Mouse (Mus musculus) midbrain, embryonic 14.5 days (tissue): ENCODE results near the gene Cux2. TPM values are rescaled to one million over a fixed set of nuclear protein-coding genes. Genes with fewer than 3 reads are reported as not detected.

Source experiments
- ATAC-seq: fragments of 200-750 bp; cut with Nextera tagmentation; 2 replicates; pipeline ENCODE4 v1.8.0; 2017; ENCODE audit warnings: moderate number of reproducible peaks, moderate library complexity; ENCODE audit not compliant: low FRiP score, low TSS enrichment
- DNase-seq: peaks from one replicate; pipeline ENCODE4 v3.0.0-alpha.2; 2015
- H3K27ac ChIP-seq: fragments of 300-500 bp; sonication (generic); replicated peaks from 2 replicates; pipeline ENCODE4 v1.5.1; 2014; ENCODE audit warnings: mild to moderate bottlenecking, low read depth, low read length, moderate library complexity
- H3K27me3 ChIP-seq: fragments of 300-500 bp; sonication (generic); 2 replicates; pipeline ENCODE4 v1.6.1; 2014; ENCODE audit warnings: low read length, control low read depth, mixed read lengths; ENCODE audit not compliant: control insufficient read depth, insufficient read depth
- H3K36me3 ChIP-seq: fragments of 300-500 bp; sonication (generic); 2 replicates; pipeline ENCODE4 v1.6.1; 2014; ENCODE audit warnings: low read length, control low read depth; ENCODE audit not compliant: control insufficient read depth, insufficient read depth
- H3K4me1 ChIP-seq: fragments of 300-500 bp; sonication (generic); 2 replicates; pipeline ENCODE4 v1.6.1; 2014; ENCODE audit warnings: mild to moderate bottlenecking, antibody characterized with exemption, low read length, control low read depth; ENCODE audit not compliant: control insufficient read depth, insufficient read depth
- H3K4me2 ChIP-seq: fragments of 300-500 bp; sonication (generic); 2 replicates; pipeline ENCODE4 v1.6.1; 2014; ENCODE audit warnings: mild to moderate bottlenecking, low read length, moderate library complexity
- H3K4me3 ChIP-seq: fragments of 300-500 bp; sonication (generic); replicated peaks from 2 replicates; pipeline ENCODE4 v1.5.1; 2014; ENCODE audit warnings: low read depth, low read length
- H3K9ac ChIP-seq: fragments of 300-500 bp; sonication (generic); replicated peaks from 2 replicates; pipeline ENCODE4 v1.6.1; 2014; ENCODE audit warnings: mild to moderate bottlenecking, low read length, moderate library complexity
- H3K9me3 ChIP-seq: fragments of 300-500 bp; sonication (generic); 2 replicates; pipeline ENCODE4 v1.6.1; 2016; ENCODE audit warnings: low read length, control low read depth, mixed read lengths; ENCODE audit not compliant: control insufficient read depth
- WGBS: fragments of 180-500 bp; shearing (Covaris S2); extraction: QIAGEN DNeasy Blood & Tissue Kit; methylation state at CpG from one replicate; pipeline ENCODE4 v1.1.7; 2014; 5-methylcytosine and 5-hydroxymethylcytosine counted together
- polyA plus RNA-seq: library from polyadenylated mRNA; unstranded; fragments of >200 nt; fragmentation: Nextera tagmentation; extraction: Ambion mirVana; gene quantifications from 2 replicates; pipeline ENCODE4 v1.2.1, GENCODE M21; 2014

Cux2 gene
- polyA plus RNA-seq, 1 experiment from 2014 or later, result 28.8 TPM

DNA sequence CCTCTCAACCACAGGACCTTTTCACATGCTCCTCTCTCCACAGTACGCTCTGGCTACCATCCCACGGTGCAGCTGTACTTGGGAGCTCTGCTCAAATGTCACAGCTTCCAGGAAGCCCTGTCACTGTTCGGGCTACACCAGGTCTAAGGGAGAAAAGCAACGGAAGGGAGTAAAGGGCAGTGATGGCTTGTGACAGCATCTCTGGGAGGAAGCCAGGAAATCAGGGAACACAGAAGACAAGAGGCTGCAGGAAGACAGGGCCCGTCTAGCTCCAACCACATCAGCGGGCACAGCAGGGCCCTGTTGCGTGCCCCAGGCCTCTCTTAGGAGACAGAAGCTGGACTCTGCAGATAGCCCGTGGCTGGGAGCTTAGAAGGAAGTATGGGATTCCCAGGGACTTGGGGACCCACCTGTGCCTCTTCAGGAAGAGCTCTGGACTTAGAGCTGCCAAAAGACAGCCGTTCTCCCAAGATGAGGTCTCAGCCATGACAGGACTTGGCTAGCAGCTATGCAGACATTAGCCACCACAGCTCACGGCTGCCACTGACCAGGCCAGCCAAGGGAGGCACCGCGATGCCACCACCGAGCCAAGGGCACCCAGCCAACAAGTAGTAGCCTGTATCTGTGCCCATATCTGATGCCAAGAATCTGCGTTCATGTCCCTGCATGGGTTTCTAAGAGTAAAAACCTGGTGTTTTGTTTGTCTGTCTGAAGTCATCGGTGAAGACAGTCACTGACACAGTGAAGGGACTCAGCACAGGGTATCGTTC lies 105.7 kb downstream of the Cux2 start:
- H3K4me1 ChIP-seq, result peaks cover 20% of the 10 kb centered on the region

DNA sequence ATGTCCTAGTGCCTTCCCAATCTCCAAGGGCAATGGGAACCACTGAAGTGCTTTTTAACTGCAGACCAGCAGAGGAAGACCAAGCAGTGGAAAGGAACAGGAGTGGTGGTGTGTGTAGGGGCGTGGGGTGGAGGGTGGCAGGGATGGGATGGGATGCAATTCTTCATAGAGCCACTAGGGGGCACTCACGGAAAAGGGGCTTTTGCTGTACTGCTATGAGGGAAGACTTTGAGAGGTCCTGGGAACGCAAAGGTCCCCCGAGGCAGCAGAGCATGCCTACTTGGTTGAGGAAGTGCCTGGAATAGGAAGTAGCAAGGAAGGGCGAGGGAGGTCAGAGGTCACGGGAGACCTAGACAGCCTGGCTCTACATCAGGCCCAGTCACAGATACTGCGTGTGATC lies 106.4 kb downstream of the Cux2 start:
- H3K36me3 ChIP-seq, result no peaks in the 10 kb centered on the region
- no peak overlapping the region for H3K4me3 ChIP-seq
- 63% methylated on average over 7 of the region's 7 CpGs for WGBS
- no peaks in the 10 kb centered on the region for H3K9me3 ChIP-seq
- DNase-seq, result no peak
- ATAC-seq, result no peak
- H3K4me1 ChIP-seq, result peaks cover 17% of the 10 kb centered on the region
- H3K27ac ChIP-seq, result no peak overlapping the region
- H3K4me2 ChIP-seq, result no peak overlapping the region
- H3K9ac ChIP-seq, result no peak overlapping the region
- H3K27me3 ChIP-seq, result no peaks in the 10 kb centered on the region

More for the DNA sequence above, 105.7 kb downstream of the Cux2 start:
- DNase-seq, result no peak
- Histone ChIP-seq H3K27ac (no peak overlapping the region), H3K9me3 (no peaks in the 10 kb centered on the region), H3K27me3 (no peaks in the 10 kb centered on the region), H3K9ac (no peak overlapping the region), H3K36me3 (no peaks in the 10 kb centered on the region), H3K4me2 (no peak overlapping the region), H3K4me3 (no peak overlapping the region)
- WGBS, result 88% methylated on average over 16 of the region's 16 CpGs
- ATAC-seq, result no peak

DNA sequence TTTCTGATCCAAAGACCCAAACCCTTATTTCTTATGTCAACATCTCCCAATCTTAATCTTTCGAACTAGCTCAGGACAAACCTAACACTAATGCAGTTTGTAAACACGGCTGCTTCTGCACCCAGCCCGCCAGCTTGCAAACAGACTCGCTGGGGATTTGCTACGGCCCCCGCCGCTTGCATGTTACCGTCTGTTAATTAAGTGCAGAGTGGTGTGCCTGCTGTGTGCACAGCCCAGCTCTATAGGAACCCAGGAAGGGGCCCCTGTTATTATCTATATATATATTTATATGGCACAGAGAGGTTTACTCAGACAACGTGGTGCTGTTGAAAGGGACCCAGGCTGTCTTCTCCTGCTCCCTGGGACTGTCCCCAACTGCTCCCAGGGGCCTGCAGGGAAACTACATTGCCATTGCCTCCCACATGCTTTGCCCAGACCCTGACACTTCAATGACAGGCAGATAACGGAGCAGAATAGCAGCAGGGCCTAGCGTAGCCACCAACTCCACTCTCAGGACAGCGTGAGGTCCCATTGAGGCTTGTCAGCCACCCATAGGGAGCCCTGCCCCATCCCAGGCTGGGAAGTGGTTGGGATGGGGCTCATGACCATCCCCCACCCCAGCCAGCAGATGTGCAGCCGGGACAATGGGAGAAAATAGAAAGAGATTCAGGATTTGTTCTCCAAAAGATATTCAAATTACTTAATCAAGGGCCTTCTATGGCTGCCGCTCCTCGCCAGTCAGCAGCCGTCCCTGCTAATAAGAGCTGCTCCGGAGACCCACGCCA lies 111.6 kb downstream of the Cux2 start:
- ATAC-seq (no peak; the same call in 1 of the 2 replicates), DNase-seq (peak; percentile 26)
- Histone ChIP-seq H3K27me3 (no peaks in the 10 kb centered on the region), H3K4me2 (no peak overlapping the region), H3K4me3 (no peak overlapping the region), H3K9ac (peak overlapping the region; percentile 21; the same call in 1 of the 2 replicates), H3K4me1 (peaks cover 22% of the 10 kb centered on the region), H3K36me3 (no peaks in the 10 kb centered on the region), H3K27ac (peak overlapping the region; percentile 60; the same call in 1 of the 2 replicates), H3K9me3 (no peaks in the 10 kb centered on the region)
- WGBS, result 10% methylated on average over 18 of the region's 18 CpGs

DNA sequence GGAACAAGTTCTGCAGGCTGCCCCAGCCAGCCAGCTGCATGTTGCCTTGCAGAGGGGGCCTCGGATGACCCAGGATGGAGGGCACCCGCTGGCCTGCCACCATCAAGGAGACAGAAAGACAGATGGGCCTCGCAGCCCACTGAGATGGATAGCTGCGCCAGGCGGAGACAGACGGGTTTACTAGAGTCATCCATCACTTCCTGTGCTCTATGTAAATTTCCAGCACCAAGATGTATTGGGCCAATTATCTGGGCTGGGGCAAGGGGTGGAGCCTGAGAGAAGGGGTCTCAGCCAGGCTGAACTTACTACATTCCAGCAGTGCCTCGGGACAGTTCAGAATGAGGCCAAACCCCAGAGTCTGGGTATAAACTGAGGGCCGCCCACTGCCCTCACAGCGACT lies 119.6 kb downstream of the Cux2 start:
- H3K9me3 ChIP-seq, result no peaks in the 10 kb centered on the region
- DNase-seq, result no peak
- H3K27ac ChIP-seq, result no peak overlapping the region

DNA sequence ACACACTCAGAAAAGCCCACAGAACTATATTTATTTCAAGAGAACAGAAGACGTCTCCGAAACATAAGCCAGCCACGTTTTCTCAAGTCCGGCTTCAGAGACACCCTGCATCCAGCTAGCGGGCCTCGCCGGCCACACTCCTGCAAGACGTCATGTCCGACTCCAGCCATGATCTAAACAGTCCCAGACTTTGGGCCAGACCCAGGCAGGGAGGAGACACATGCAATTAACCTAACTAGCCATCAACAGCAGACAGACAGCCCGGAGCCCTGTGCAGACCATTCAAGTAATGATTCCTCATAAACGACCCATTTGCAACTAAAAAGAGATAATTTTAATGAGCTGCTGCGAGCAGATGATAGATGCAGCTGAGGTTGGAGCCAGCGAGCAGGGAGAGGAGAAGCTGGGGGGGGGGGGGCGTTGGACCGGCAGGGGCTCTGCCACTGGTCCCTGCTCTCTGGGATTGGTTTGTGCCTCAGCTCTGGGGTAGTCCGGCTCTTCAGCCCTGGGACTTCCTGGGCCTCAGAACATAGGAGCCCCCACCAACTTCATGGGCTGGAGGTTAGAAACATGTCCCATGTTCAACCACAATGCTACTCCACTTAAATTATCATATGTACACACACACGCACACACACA lies 121.4 kb downstream of the Cux2 start:
- H3K4me1 ChIP-seq, result peaks cover 44% of the 10 kb centered on the region
- 44% methylated on average over 17 of the region's 17 CpGs for WGBS
- H3K27ac ChIP-seq, result peak overlapping the region; percentile 9; the same call in 1 of the 2 replicates
- peak overlapping the region; percentile 31; the same call in 1 of the 2 replicates for H3K9ac ChIP-seq
- no peak overlapping the region for H3K4me3 ChIP-seq
- no peak overlapping the region for H3K4me2 ChIP-seq
- DNase-seq (peak; percentile 57), ATAC-seq (no peak)
- H3K9me3 ChIP-seq, result no peaks in the 10 kb centered on the region
- H3K27me3 ChIP-seq, result no peaks in the 10 kb centered on the region
- no peaks in the 10 kb centered on the region for H3K36me3 ChIP-seq

More for the DNA sequence above, 119.6 kb downstream of the Cux2 start:
- H3K9ac ChIP-seq, result no peak overlapping the region
- ATAC-seq, result no peak
- H3K4me1 ChIP-seq, result peaks cover 35% of the 10 kb centered on the region
- H3K27me3 ChIP-seq, result no peaks in the 10 kb centered on the region
- H3K4me2 ChIP-seq, result no peak overlapping the region
- WGBS, result 81% methylated on average over 9 of the region's 9 CpGs
- H3K36me3 ChIP-seq, result no peaks in the 10 kb centered on the region
- no peak overlapping the region for H3K4me3 ChIP-seq

DNA sequence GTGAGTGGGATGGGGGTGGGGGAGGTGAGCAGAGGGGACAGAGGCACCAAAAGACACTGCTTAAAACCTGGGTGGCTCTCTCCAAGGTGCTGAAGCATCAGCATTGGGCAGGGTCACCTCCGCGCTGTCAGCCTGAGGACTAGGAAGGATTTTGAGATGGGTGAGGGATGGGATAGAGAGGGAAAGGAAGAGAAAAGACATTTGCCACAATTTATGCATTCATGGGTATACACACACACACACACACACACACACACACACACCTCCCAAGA lies 123.4 kb downstream of the Cux2 start:
- peak; percentile 26 for DNase-seq
- Histone ChIP-seq H3K27ac (0 out of 2 replicates have a peak overlapping the region, but pooled peaks have one; percentile 26), H3K9ac (no peak overlapping the region), H3K4me1 (peaks cover 44% of the 10 kb centered on the region), H3K27me3 (no peaks in the 10 kb centered on the region), H3K36me3 (no peaks in the 10 kb centered on the region), H3K4me3 (no peak overlapping the region), H3K9me3 (no peaks in the 10 kb centered on the region), H3K4me2 (no peak overlapping the region)
- ATAC-seq, result no peak
- 18% methylated on average over 2 of the region's 2 CpGs for WGBS

DNA sequence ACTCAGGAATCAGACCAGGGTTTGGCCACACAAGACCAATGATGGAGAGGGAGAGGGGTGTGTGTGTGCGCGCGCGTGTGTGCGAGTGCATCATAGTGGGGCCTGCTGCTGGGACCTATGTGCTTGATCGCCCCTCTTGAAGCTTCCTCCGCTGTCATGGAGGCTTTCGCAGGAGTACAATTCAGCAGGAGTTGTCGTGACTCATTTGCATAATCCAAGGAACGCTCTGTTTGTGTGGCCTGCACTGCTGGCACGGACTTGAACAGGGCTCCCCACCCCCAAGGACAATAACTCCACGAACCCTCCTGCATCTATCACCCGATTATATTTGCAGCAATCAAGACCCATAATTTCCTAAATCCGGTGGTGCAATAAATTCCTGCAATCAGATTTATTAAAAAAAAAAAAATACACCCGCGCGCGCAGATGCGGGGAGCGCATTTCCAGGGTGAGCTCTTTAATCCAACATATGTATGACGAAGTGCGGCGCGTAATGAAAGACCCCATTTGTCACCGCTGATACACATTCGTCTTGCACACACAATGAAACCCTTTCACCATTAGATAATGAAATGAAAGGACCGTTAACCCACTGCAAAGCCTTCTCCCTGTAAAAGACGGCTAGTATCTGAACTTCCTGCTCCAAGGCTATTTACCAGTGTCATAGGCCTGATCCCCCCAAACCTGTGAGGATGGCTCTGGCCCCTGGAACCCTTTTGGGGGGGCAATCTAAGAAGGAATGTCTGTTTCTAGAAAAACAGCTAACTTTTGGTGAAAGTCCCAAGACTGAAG lies 124.0 kb downstream of the Cux2 start:
- H3K4me1 ChIP-seq, result peaks cover 44% of the 10 kb centered on the region
- WGBS, result 9% methylated on average over 28 of the region's 28 CpGs
- DNase-seq, result peak; percentile 71

DNA sequence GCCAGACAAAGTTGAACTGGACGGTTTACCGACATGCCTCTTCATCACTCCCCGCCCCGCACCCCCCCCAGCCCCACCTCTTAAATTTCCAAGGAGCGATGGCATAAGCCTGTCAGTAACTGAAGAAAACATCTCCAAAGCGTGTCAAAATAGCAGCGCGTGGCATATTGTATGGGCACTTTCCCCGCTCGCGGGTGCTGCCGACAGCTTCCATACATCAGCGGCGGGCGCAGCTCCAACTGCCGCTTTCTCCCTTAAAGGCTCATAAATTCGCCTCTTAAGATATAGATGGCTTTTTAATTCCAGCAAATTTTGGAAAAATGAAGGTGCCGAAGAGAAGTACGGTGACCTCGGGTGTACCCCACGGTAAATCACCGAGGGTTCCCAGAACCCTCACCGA lies 124.6 kb downstream of the Cux2 start:
- Histone ChIP-seq H3K9ac (peak overlapping the region; percentile 29; the same call in 1 of the 2 replicates), H3K36me3 (no peaks in the 10 kb centered on the region), H3K27ac (peak overlapping the region; percentile 26; the same call in 1 of the 2 replicates), H3K4me3 (peak overlapping the region; percentile 19), H3K9me3 (no peaks in the 10 kb centered on the region), H3K27me3 (no peaks in the 10 kb centered on the region), H3K4me1 (peaks cover 41% of the 10 kb centered on the region), H3K4me2 (peak overlapping the region; percentile 49)
- DNase-seq (peak; percentile 71), ATAC-seq (no peak)
- WGBS, result 11% methylated on average over 23 of the region's 23 CpGs

More for the DNA sequence above, 124.0 kb downstream of the Cux2 start:
- peak overlapping the region; percentile 49 for H3K4me2 ChIP-seq
- H3K9ac ChIP-seq, result peak overlapping the region; percentile 29; the same call in 1 of the 2 replicates
- peak overlapping the region; percentile 26; the same call in 1 of the 2 replicates for H3K27ac ChIP-seq
- no peaks in the 10 kb centered on the region for H3K9me3 ChIP-seq
- H3K36me3 ChIP-seq, result no peaks in the 10 kb centered on the region
- H3K4me3 ChIP-seq, result peak overlapping the region; percentile 19
- ATAC-seq, result 0 out of 2 replicates have a peak, but pooled peaks have one; percentile 32
- H3K27me3 ChIP-seq, result no peaks in the 10 kb centered on the region
